Comparison of ENCODE assay signal across 11 mouse cellular contexts in genomic region chr11:79182881-79183280, GRCm38 (mm10). TPM values are rescaled to one million over a fixed set of nuclear protein-coding genes. Genes with fewer than 3 reads are reported as not detected.
DNase-seq lines count a peak whose midpoint lies in the region; ATAC-seq and TF ChIP-seq lines count a peak whose summit lies in the region.
"Had no signal": no experiment of that assay in that cellular context is flagged by ENCODE, and none has a peak within 500 bp of the region (broad histone marks: within the 10 kb centered on the region; RNA-seq: fewer than 3 reads in every experiment).

No protein-coding gene starts in this region.

- no peak for ATAC-seq in inflammation-experienced regulatory T-cells, adult 6 months
- ATAC-seq in erythroblast, adult 5-6 weeks (replicated peaks; ENCODE audit: low FRiP score, poor library complexity, severe bottlenecking), result no peak

- TF ChIP-seq CTCF in kidney, adult 2 months (conservative IDR thresholded peaks at IDR 0.05; ENCODE audit: insufficient read depth, insufficient read length, low read depth, low read length), result no peak

- no peaks in the 10 kb centered on the region for H3K4me1 ChIP-seq in kidney, adult 2 months (ENCODE audit: control insufficient read depth, insufficient read depth, low read length)
- H3K4me1 ChIP-seq: neural tube, embryonic 12.5 days had no signal

- WGBS in kidney, adult 2 months, result 78% methylated on average over 12 of the region's 12 CpGs

- no peaks in the 10 kb centered on the region for H3K27me3 ChIP-seq in kidney, adult 2 months (replicated peaks; ENCODE audit: control insufficient read depth, insufficient read depth, low read length)
- H3K27me3 ChIP-seq: neural tube, embryonic 12.5 days had no signal

- H3K36me3 ChIP-seq in kidney, adult 2 months (ENCODE audit: control insufficient read depth, insufficient read depth, low read length), result no peaks in the 10 kb centered on the region
- H3K36me3 ChIP-seq: neural tube, embryonic 12.5 days had no signal

- H3K27ac ChIP-seq in kidney, adult 2 months (ENCODE audit: insufficient read depth, low read depth, low read length), result no peak overlapping the region
- H3K27ac ChIP-seq: macrophage; neural tube, embryonic 12.5 days had no signal

- peak; percentile 8 for DNase-seq in cerebellum, adult 11-12 months
- DNase-seq in cerebellum, postnatal 14 days, result no peak
- DNase-seq in NIH3T3 (ENCODE audit: low read depth), result peak; percentile 45
- peak; percentile 85 for DNase-seq in layer of hippocampus, adult 9-11 months
- peak; percentile 29 for DNase-seq in lung, postnatal 36 days
- no peak for DNase-seq in kidney, adult 2 months

- H3K4me3 ChIP-seq in kidney, adult 2 months (ENCODE audit: insufficient read depth, low read depth, low read length), result no peak overlapping the region
- H3K4me3 ChIP-seq: erythroblast, embryonic 14.5 days; neural tube, embryonic 12.5 days had no signal

- TF ChIP-seq POLR2A in kidney, adult 2 months (IDR thresholded peaks at IDR 0.05; ENCODE audit: low read depth, low read length), result no peak

RNA-seq across cellular contexts. Expression of gene Ksr1, which starts 36.7 kb away (rescaled TPM):
- 7.8 and 9.8 TPM in 2 replicates for polyA plus RNA-seq in kidney, adult 2 months (2012; rRNA removed)
- 1 to 10 TPM; 3.6 to 4.6 (median 3.9) TPM for polyA plus RNA-seq in inflammation-experienced regulatory T-cells, adult 6 months (2017; shearing (Covaris generic))
- 4.2 and 6.3 TPM in 2 replicates for total RNA-seq in erythroblast, adult 5-6 weeks (2015; ENCODE audit: low replicate concordance)
- total RNA-seq in erythroblast, adult 5-6 weeks (2017; ENCODE audit: low replicate concordance), result 7.2 and 21.1 TPM in 2 replicates

Comparison
In these comparisons a context has a peak if more than half of its experiments do, and no peak if none do; other contexts are left out.
1. DNase-seq: peak in cerebellum, adult 11-12 months (single experiment), NIH3T3 (single experiment), layer of hippocampus, adult 9-11 months (single experiment) and lung, postnatal 36 days (single experiment); none in cerebellum, postnatal 14 days (0 of 2) and kidney, adult 2 months (single experiment).